In genomic region chr11:84392066-84392465, GRCm38 (mm10) we compare ENCODE assay signal across 7 mouse cellular contexts.
DNase-seq lines count a peak whose midpoint lies in the region; ATAC-seq and TF ChIP-seq lines count a peak whose summit lies in the region.
"Not testable (repeated sequence)": the region's sequence is repeated elsewhere in the genome, so short reads cannot be mapped to it uniquely, and the experiment has no call there.

No protein-coding gene starts in this region.

- H3K4me3 ChIP-seq in E14TG2a.4 (replicated peaks; ENCODE audit: low read length); gastrocnemius, adult 2 months; hindbrain, embryonic 13.5 days; kidney, postnatal 0 days (replicated peaks; ENCODE audit: low read depth, low read length); liver, postnatal 0 days (ENCODE audit: low read depth, low read length); neural tube, embryonic 15.5 days (replicated peaks): not testable (repeated sequence)

- H3K27ac ChIP-seq in gastrocnemius, adult 2 months; kidney, postnatal 0 days; liver, postnatal 0 days (ENCODE audit: low read depth): not testable (repeated sequence)
- H3K27ac ChIP-seq in hindbrain, embryonic 13.5 days: 0 out of 2 replicates have a peak overlapping the region, but pooled peaks have one; percentile 20
- H3K27ac ChIP-seq in neural tube, embryonic 15.5 days (replicated peaks): peak overlapping the region; percentile 48; the same call in 1 of the 2 replicates

- intact Hi-C loops in gastrocnemius, adult 2 months (cut with DNase I): not testable (repeated sequence)

- CTCF ChIA-PET in Patski (lab: Charles Lee): interaction anchor here (1.3 kb wide), 1 partner anchor 422 kb away, joined by 3 read pairs; no protein-coding TSS in a partner anchor

- ATAC-seq in Patski; hindbrain, embryonic 13.5 days (ENCODE audit: low FRiP score); kidney, postnatal 0 days (replicated peaks; ENCODE audit: low FRiP score, low read depth); liver, postnatal 0 days; neural tube, embryonic 15.5 days (ENCODE audit: low FRiP score): not testable (repeated sequence)

- H3K4me2 ChIP-seq in hindbrain, embryonic 13.5 days; kidney, postnatal 0 days (ENCODE audit: low read length); liver, postnatal 0 days (ENCODE audit: low read depth, low read length); neural tube, embryonic 15.5 days: not testable (repeated sequence)

- DNase-seq in Patski (ENCODE audit: low read depth, low spot score); gastrocnemius, adult 2 months; kidney, postnatal 0 days (ENCODE audit: low spot score); liver, postnatal 0 days: not testable (repeated sequence)

- in situ Hi-C loops in Patski (cut with MboI; ENCODE audit: low pct_unique_long_range_greater_than_20kb): not testable (repeated sequence)

- not testable (repeated sequence) for TF ChIP-seq EP300 in liver, postnatal 0 days (IDR thresholded peaks at IDR 0.05; ENCODE audit: low read depth)

- H3K4me1 ChIP-seq in E14TG2a.4 (replicated peaks; ENCODE audit: low read depth, low read length); kidney, postnatal 0 days (replicated peaks; ENCODE audit: insufficient read depth, low read length); liver, postnatal 0 days (ENCODE audit: insufficient read depth): not testable (repeated sequence)
- H3K4me1 ChIP-seq in hindbrain, embryonic 13.5 days (replicated peaks): peaks cover 38% of the 10 kb centered on the region
- H3K4me1 ChIP-seq in neural tube, embryonic 15.5 days: peaks cover 21% of the 10 kb centered on the region

- peaks cover 65% of the 10 kb centered on the region for H3K36me3 ChIP-seq in E14TG2a.4 (ENCODE audit: insufficient read depth, low read length)
- peaks cover 22% of the 10 kb centered on the region for H3K36me3 ChIP-seq in hindbrain, embryonic 13.5 days
- not testable (repeated sequence) for H3K36me3 ChIP-seq in kidney, postnatal 0 days (ENCODE audit: insufficient read depth, low read length)
- peaks cover 39% of the 10 kb centered on the region for H3K36me3 ChIP-seq in liver, postnatal 0 days (replicated peaks; ENCODE audit: insufficient read depth, low read length)
- H3K36me3 ChIP-seq in neural tube, embryonic 15.5 days: 0 out of 2 replicates have a peak, but pooled peaks cover 14% of the 10 kb centered on the region

- not testable (repeated sequence) for H3K27me3 ChIP-seq in E14TG2a.4 (ENCODE audit: insufficient read depth, low read length); Patski; hindbrain, embryonic 13.5 days; kidney, postnatal 0 days (ENCODE audit: insufficient read depth, low read length); liver, postnatal 0 days (ENCODE audit: insufficient read depth, low read length); neural tube, embryonic 15.5 days (replicated peaks)

- not testable (repeated sequence) for H3K9me3 ChIP-seq in E14TG2a.4 (ENCODE audit: low read length); hindbrain, embryonic 13.5 days; kidney, postnatal 0 days (replicated peaks; ENCODE audit: low read length); liver, postnatal 0 days (ENCODE audit: low read length); neural tube, embryonic 15.5 days (replicated peaks)

- 80% methylated on average over 7 of the region's 7 CpGs for WGBS in hindbrain, embryonic 13.5 days
- 85% methylated on average over 7 of the region's 7 CpGs for WGBS in kidney, postnatal 0 days
- WGBS in liver, postnatal 0 days (ENCODE audit: insufficient replicate concordance): 80% methylated on average over 7 of the region's 7 CpGs
- WGBS in neural tube, embryonic 15.5 days: 86% methylated on average over 7 of the region's 7 CpGs

- TF ChIP-seq CTCF in E14TG2a.4 (conservative IDR thresholded peaks at IDR 0.05; ENCODE audit: low read length) (peak; percentile 29), Patski (IDR thresholded peaks at IDR 0.05) (peak; percentile 19)
- peak; percentile 14; the same call in 1 of the 2 replicates for TF ChIP-seq CTCF in gastrocnemius, adult 2 months (IDR thresholded peaks at IDR 0.05)
- TF ChIP-seq CTCF in kidney, postnatal 0 days (IDR thresholded peaks at IDR 0.05; ENCODE audit: low read depth): peak; percentile 53; the same call in 1 of the 2 replicates
- TF ChIP-seq CTCF in liver, postnatal 0 days (IDR thresholded peaks at IDR 0.05; ENCODE audit: low read depth): peak; percentile 40

- H3K9ac ChIP-seq in hindbrain, embryonic 13.5 days; kidney, postnatal 0 days (ENCODE audit: low read depth, low read length); liver, postnatal 0 days (replicated peaks); neural tube, embryonic 15.5 days (replicated peaks): not testable (repeated sequence)

- POLR2A ChIA-PET in Patski (lab: Charles Lee): not testable (repeated sequence)
